Mouse (Mus musculus) stomach, postnatal 0 days (tissue): ENCODE measurements around the gene H2-Ab1.

Experiments used
- CTCF ChIP-seq: IDR thresholded peaks from 2 replicates; pipeline ENCODE4 v1.5.1; 2016; ENCODE audit warnings: antibody characterized with exemption, low read depth, mild to moderate bottlenecking, moderate library complexity
- EP300 ChIP-seq: optimal IDR thresholded peaks from 2 replicates; pipeline ENCODE3; 2016; ENCODE audit warnings: antibody characterized with exemption

GRCm38 (mm10) chr17:34251666-34252065, 5.8 kb upstream of the H2-Ab1 start:
- TF ChIP-seq CTCF (peak; percentile 51), EP300 (no peak)
